Mouse (Mus musculus): ENCODE results near the gene Zfyve19. TPM values are rescaled to one million over a fixed set of nuclear protein-coding genes. Genes with fewer than 3 reads are reported as not detected.

The Zfyve19 gene
- total RNA-seq (2015; ENCODE audit: low replicate concordance) (5.4 and 17.6 TPM in 2 replicates), total RNA-seq (2017; ENCODE audit: low replicate concordance) (5.1 and 12.1 TPM in 2 replicates)

GRCm38 (mm10) chr2:119208344-119209175, at the start of gene Zfyve19, which contains the start of gene Dnajc17:
Gene Zfyve19, plus strand, starts transcription at chr2:119208617.
Gene Dnajc17, minus strand, starts transcription at chr2:119208795.
- peak; percentile 97 for ATAC-seq (replicated peaks; ENCODE audit: low FRiP score, poor library complexity, severe bottlenecking)

- no peak for ATAC-seq (replicated peaks; ENCODE audit: low FRiP score, poor library complexity, severe bottlenecking)
Observed at GRCm38 (mm10) chr2:119161247-119161646, 47.2 kb upstream of the Zfyve19 start.

GRCm38 (mm10) chr2:119163135-119163534, 45.3 kb upstream of the Zfyve19 start:
- ATAC-seq (replicated peaks; ENCODE audit: low FRiP score, poor library complexity, severe bottlenecking) = no peak

- ATAC-seq (replicated peaks; ENCODE audit: low FRiP score, poor library complexity, severe bottlenecking) = no peak
Observed at GRCm38 (mm10) chr2:119163999-119164398, 44.4 kb upstream of the Zfyve19 start.

GRCm38 (mm10) chr2:119165401-119165800, 43.0 kb upstream of the Zfyve19 start:
- no peak for ATAC-seq (replicated peaks; ENCODE audit: low FRiP score, poor library complexity, severe bottlenecking)

- peak; percentile 91 for ATAC-seq (replicated peaks; ENCODE audit: low FRiP score, poor library complexity, severe bottlenecking)
Observed at GRCm38 (mm10) chr2:119166901-119167865, 41.2 kb upstream of the Zfyve19 start, which contains the start of gene Gchfr. Gene Gchfr, plus strand, starts transcription at chr2:119167773.

GRCm38 (mm10) chr2:119167866-119168256, 40.6 kb upstream of the Zfyve19 start:
- peak; percentile 25 for ATAC-seq (replicated peaks; ENCODE audit: low FRiP score, poor library complexity, severe bottlenecking)

- ATAC-seq (replicated peaks; ENCODE audit: low FRiP score, poor library complexity, severe bottlenecking) = no peak
Observed at GRCm38 (mm10) chr2:119170282-119170681, 38.1 kb upstream of the Zfyve19 start.

GRCm38 (mm10) chr2:119171574-119171973, 36.8 kb upstream of the Zfyve19 start:
- no peak for ATAC-seq (replicated peaks; ENCODE audit: low FRiP score, poor library complexity, severe bottlenecking)

- no peak for ATAC-seq (replicated peaks; ENCODE audit: low FRiP score, poor library complexity, severe bottlenecking)
Observed at GRCm38 (mm10) chr2:119172446-119172845, 36.0 kb upstream of the Zfyve19 start.

- peak; percentile 67 for ATAC-seq (replicated peaks; ENCODE audit: low FRiP score, poor library complexity, severe bottlenecking)
Observed at GRCm38 (mm10) chr2:119172862-119173576, 35.4 kb upstream of the Zfyve19 start.

GRCm38 (mm10) chr2:119173991-119174651, 34.3 kb upstream of the Zfyve19 start, which contains the start of gene Gm14137:
Gene Gm14137, plus strand, starts transcription at chr2:119174509.
- no peak for ATAC-seq (replicated peaks; ENCODE audit: low FRiP score, poor library complexity, severe bottlenecking)

- ATAC-seq (replicated peaks; ENCODE audit: low FRiP score, poor library complexity, severe bottlenecking) = no peak
Observed at GRCm38 (mm10) chr2:119174866-119175265, 33.6 kb upstream of the Zfyve19 start.

- no peak for ATAC-seq (replicated peaks; ENCODE audit: low FRiP score, poor library complexity, severe bottlenecking)
Observed at GRCm38 (mm10) chr2:119175614-119176013, 32.8 kb upstream of the Zfyve19 start.

- no peak for ATAC-seq (replicated peaks; ENCODE audit: low FRiP score, poor library complexity, severe bottlenecking)
Observed at GRCm38 (mm10) chr2:119176761-119177160, 31.7 kb upstream of the Zfyve19 start.

GRCm38 (mm10) chr2:119177384-119177939, 31.0 kb upstream of the Zfyve19 start:
- ATAC-seq (replicated peaks; ENCODE audit: low FRiP score, poor library complexity, severe bottlenecking) = no peak

- no peak for ATAC-seq (replicated peaks; ENCODE audit: low FRiP score, poor library complexity, severe bottlenecking)
Observed at GRCm38 (mm10) chr2:119182914-119183313, 25.5 kb upstream of the Zfyve19 start.

GRCm38 (mm10) chr2:119189029-119189710, 19.2 kb upstream of the Zfyve19 start:
- ATAC-seq (replicated peaks; ENCODE audit: low FRiP score, poor library complexity, severe bottlenecking) = peak; percentile 97
